Mouse (Mus musculus) midbrain, embryonic 14.5 days (tissue): ENCODE results near the gene Gng4. TPM values are rescaled to one million over a fixed set of nuclear protein-coding genes. Genes with fewer than 3 reads are reported as not detected.

ENCODE experiments used
- ATAC-seq: fragments of 200-750 bp; cut with Nextera tagmentation; 2 replicates; pipeline ENCODE4 v1.8.0; 2017; ENCODE audit warnings: moderate number of reproducible peaks, moderate library complexity; ENCODE audit not compliant: low FRiP score, low TSS enrichment
- DNase-seq: peaks from one replicate; pipeline ENCODE4 v3.0.0-alpha.2; 2015
- H3K27ac ChIP-seq: fragments of 300-500 bp; sonication (generic); replicated peaks from 2 replicates; pipeline ENCODE4 v1.5.1; 2014; ENCODE audit warnings: mild to moderate bottlenecking, low read depth, low read length, moderate library complexity
- H3K27me3 ChIP-seq: fragments of 300-500 bp; sonication (generic); 2 replicates; pipeline ENCODE4 v1.6.1; 2014; ENCODE audit warnings: low read length, control low read depth, mixed read lengths; ENCODE audit not compliant: control insufficient read depth, insufficient read depth
- H3K36me3 ChIP-seq: fragments of 300-500 bp; sonication (generic); 2 replicates; pipeline ENCODE4 v1.6.1; 2014; ENCODE audit warnings: low read length, control low read depth; ENCODE audit not compliant: control insufficient read depth, insufficient read depth
- H3K4me1 ChIP-seq: fragments of 300-500 bp; sonication (generic); 2 replicates; pipeline ENCODE4 v1.6.1; 2014; ENCODE audit warnings: mild to moderate bottlenecking, antibody characterized with exemption, low read length, control low read depth; ENCODE audit not compliant: control insufficient read depth, insufficient read depth
- H3K4me2 ChIP-seq: fragments of 300-500 bp; sonication (generic); 2 replicates; pipeline ENCODE4 v1.6.1; 2014; ENCODE audit warnings: mild to moderate bottlenecking, low read length, moderate library complexity
- H3K4me3 ChIP-seq: fragments of 300-500 bp; sonication (generic); replicated peaks from 2 replicates; pipeline ENCODE4 v1.5.1; 2014; ENCODE audit warnings: low read depth, low read length
- H3K9ac ChIP-seq: fragments of 300-500 bp; sonication (generic); replicated peaks from 2 replicates; pipeline ENCODE4 v1.6.1; 2014; ENCODE audit warnings: mild to moderate bottlenecking, low read length, moderate library complexity
- H3K9me3 ChIP-seq: fragments of 300-500 bp; sonication (generic); 2 replicates; pipeline ENCODE4 v1.6.1; 2016; ENCODE audit warnings: low read length, control low read depth, mixed read lengths; ENCODE audit not compliant: control insufficient read depth
- WGBS: fragments of 180-500 bp; shearing (Covaris S2); extraction: QIAGEN DNeasy Blood & Tissue Kit; methylation state at CpG from one replicate; pipeline ENCODE4 v1.1.7; 2014; 5-methylcytosine and 5-hydroxymethylcytosine counted together
- polyA plus RNA-seq: library from polyadenylated mRNA; unstranded; fragments of >200 nt; fragmentation: Nextera tagmentation; extraction: Ambion mirVana; gene quantifications from 2 replicates; pipeline ENCODE4 v1.2.1, GENCODE M21; 2014

The Gng4 gene
- polyA plus RNA-seq, 1 experiment from 2014 or later: 42.1 TPM

DNA sequence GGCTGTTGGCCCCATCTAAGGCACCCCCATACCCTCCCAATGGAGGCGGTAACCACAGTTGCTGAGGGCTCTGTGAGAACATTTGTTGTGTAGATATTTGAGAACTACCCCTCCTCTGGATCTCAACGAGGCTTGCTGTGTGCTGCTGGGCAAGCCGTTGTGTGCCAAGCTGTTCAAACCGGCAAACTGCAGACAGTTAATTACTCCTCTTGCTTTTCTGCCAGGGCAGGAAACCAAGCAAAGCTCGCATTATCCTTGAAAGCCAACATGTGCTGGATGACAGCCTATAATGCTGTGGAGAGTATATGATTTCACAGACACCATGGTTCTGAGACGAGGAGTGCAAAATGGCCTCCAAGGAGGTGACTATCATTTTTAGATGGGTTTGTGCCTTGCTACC is 42.7 kb downstream of the Gng4 start:
- no peaks in the 10 kb centered on the region for H3K27me3 ChIP-seq
- H3K4me1 ChIP-seq: no peaks in the 10 kb centered on the region
- H3K36me3 ChIP-seq: no peaks in the 10 kb centered on the region
- 89% methylated on average over 6 of the region's 6 CpGs for WGBS
- DNase-seq (no peak), ATAC-seq (no peak)
- H3K4me3 ChIP-seq: no peak overlapping the region
- H3K27ac ChIP-seq: no peak overlapping the region
- H3K9ac ChIP-seq: no peak overlapping the region
- no peaks in the 10 kb centered on the region for H3K9me3 ChIP-seq
- H3K4me2 ChIP-seq: no peak overlapping the region

DNA sequence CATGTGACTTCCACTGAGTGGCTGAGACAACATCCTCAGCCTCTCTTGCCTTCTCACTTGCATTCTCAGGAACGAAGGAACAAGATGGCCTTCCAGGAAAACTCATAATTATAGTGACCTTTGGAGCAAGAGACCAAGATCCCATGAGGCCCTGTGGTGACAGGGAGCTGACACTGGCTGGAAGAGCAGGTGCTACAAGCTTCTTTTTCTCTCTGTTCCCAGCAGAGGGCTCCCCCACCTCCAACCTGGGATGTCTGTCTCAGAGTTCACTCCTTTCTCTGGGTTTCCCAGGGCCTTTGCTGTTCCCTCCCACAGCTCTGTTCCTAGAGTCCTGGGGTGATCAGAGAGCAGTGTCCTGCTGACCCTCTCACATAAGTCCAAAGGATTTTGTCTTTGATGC is 44.3 kb downstream of the Gng4 start:
- H3K9ac ChIP-seq: no peak overlapping the region
- DNase-seq (no peak), ATAC-seq (0 out of 2 replicates have a peak, but pooled peaks have one; percentile 25)
- no peaks in the 10 kb centered on the region for H3K4me1 ChIP-seq
- no peak overlapping the region for H3K27ac ChIP-seq
- H3K4me3 ChIP-seq: no peak overlapping the region
- no peaks in the 10 kb centered on the region for H3K36me3 ChIP-seq
- H3K4me2 ChIP-seq: no peak overlapping the region
- WGBS: 30% methylated on average over 1 of the region's 1 CpGs
- no peaks in the 10 kb centered on the region for H3K9me3 ChIP-seq
- no peaks in the 10 kb centered on the region for H3K27me3 ChIP-seq

DNA sequence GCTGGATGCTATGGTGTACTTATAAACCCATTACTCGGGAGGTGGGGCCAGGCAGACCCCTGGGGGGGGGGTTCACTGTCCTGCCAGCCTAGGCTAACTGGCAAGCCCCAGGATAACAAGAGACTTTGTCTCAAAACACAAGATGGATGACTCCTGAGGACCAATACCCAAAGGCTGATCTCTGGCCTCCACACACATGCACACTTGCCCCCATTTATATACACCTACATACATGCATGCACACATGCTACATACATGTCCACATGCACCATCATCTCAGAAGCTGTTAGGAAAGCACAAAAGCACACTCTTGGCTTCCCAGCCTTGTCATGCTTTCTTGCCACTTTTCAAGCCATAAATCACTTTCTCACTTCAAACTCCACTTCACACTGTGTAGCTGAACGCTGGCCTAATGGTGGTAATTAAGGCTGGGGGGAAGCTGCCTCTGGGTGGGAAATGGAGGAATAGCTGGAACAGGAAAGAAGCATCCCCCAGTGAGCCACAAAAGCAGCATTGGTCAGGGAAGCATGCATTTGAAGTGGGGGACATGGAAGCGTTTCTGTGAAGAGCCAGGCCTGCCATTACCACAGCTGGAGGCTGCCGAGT is 46.7 kb downstream of the Gng4 start:
- Histone ChIP-seq H3K9ac (no peak overlapping the region), H3K36me3 (no peaks in the 10 kb centered on the region), H3K4me1 (no peaks in the 10 kb centered on the region), H3K27me3 (no peaks in the 10 kb centered on the region), H3K9me3 (no peaks in the 10 kb centered on the region), H3K4me2 (no peak overlapping the region), H3K4me3 (no peak overlapping the region), H3K27ac (no peak overlapping the region)
- 61% methylated on average over 4 of the region's 4 CpGs for WGBS
- DNase-seq (no peak), ATAC-seq (no peak)

DNA sequence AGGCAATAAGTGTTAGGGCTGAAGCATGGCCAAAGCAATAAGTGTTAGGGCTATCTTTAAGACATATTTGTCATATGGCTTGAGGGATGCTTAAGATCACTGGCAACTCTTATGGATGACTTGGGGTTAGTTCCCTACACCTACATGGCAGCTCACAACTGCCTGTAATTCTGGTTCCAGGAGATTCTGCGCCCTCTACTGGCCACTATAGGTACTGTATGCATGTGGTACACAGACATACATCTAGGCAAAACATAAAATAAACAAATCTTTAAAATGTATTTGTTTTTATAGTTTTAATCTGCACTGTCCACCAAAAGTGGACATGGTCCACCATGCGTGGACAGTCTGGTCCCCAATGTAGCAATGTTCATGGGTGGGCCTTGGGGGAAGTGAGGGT is 51.3 kb downstream of the Gng4 start:
- DNase-seq (no peak), ATAC-seq (no peak)
- Histone ChIP-seq H3K4me3 (no peak overlapping the region), H3K27ac (no peak overlapping the region), H3K9me3 (0 out of 2 replicates have a peak, but pooled peaks cover 4% of the 10 kb centered on the region), H3K36me3 (no peaks in the 10 kb centered on the region), H3K27me3 (no peaks in the 10 kb centered on the region), H3K4me1 (no peaks in the 10 kb centered on the region), H3K9ac (no peak overlapping the region), H3K4me2 (no peak overlapping the region)
- WGBS: 64% methylated on average over 2 of the region's 2 CpGs

DNA sequence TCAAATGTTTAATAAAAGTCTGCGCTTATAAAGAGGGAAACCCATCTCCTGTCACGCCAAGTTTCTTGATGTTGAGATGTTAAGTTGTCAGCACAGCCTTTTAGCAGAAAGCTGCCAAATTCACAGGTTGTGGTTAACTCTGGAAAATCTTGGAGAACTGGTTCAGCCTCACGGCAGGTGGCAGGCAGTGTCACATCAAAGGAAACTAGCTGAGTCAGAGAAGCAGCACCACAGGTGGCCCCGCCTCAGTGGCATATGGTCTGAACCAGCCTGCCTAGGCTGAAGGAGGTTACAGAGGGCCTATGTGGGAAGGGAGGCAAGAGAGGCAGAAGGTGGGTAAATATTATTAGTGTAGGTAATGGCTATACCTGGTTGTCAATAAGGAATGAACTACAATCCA is 61.2 kb downstream of the Gng4 start:
- no peaks in the 10 kb centered on the region for H3K4me1 ChIP-seq
- H3K9ac ChIP-seq: no peak overlapping the region
- H3K36me3 ChIP-seq: no peaks in the 10 kb centered on the region
- no peak for ATAC-seq
- WGBS: 74% methylated on average over 4 of the region's 4 CpGs
- no peaks in the 10 kb centered on the region for H3K27me3 ChIP-seq
- no peak for DNase-seq
- H3K9me3 ChIP-seq: no peaks in the 10 kb centered on the region
- no peak overlapping the region for H3K4me3 ChIP-seq
- no peak overlapping the region for H3K27ac ChIP-seq
- H3K4me2 ChIP-seq: no peak overlapping the region

DNA sequence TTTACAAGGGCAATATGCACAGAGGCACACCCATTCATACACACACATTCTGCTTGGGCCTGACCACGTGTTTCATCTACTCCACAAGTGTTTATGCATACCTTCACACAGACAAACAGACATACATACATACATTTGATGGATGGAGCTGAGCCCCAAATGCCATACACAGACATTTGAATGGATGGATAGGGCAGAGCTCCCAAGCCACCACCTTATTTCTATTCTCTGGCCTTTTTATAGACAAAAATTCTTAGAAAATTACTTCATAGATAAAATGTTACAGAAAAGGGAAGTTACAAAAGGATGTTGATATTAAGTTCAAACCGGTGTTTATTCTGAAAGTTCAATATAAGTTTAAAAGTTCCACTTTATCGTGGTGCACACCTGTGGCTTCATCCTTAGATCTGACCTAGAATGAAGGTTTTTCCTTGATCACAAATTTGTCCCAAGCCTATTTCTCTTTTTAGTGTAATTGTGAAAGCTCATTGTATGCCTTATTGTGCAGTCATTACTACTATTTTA is 63.3 kb downstream of the Gng4 start:
- H3K4me2 ChIP-seq: no peak overlapping the region
- no peaks in the 10 kb centered on the region for H3K4me1 ChIP-seq
- no peaks in the 10 kb centered on the region for H3K27me3 ChIP-seq
- ATAC-seq (no peak), DNase-seq (no peak)
- no peak overlapping the region for H3K9ac ChIP-seq
- 81% methylated on average over 3 of the region's 3 CpGs for WGBS
- no peaks in the 10 kb centered on the region for H3K9me3 ChIP-seq
- H3K36me3 ChIP-seq: no peaks in the 10 kb centered on the region
- H3K4me3 ChIP-seq: no peak overlapping the region
- no peak overlapping the region for H3K27ac ChIP-seq

DNA sequence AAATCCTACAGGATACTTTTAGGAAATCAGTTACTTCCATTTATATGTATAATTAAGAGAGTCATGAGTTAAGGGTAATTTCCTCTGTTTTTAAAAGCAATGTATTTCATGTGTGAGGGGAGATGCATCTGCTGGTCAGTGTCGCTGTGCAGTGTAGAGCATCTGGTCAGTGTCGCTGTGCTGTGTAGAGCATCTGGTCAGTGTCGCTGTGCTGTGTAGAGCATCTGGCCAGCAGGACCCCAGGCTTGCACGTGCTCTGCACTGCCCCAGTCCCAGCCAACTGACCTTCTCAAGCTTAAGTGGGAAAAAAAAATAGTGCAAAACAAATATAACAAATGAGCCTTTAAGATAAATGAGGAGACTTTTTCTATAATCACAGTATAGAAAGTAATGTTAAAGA is 73.3 kb downstream of the Gng4 start:
- DNase-seq (no peak), ATAC-seq (no peak)
- 82% methylated on average over 4 of the region's 4 CpGs for WGBS
- H3K4me1 ChIP-seq: no peaks in the 10 kb centered on the region
- no peak overlapping the region for H3K27ac ChIP-seq
- no peak overlapping the region for H3K9ac ChIP-seq
- no peak overlapping the region for H3K4me3 ChIP-seq
- H3K4me2 ChIP-seq: no peak overlapping the region
- H3K9me3 ChIP-seq: no peaks in the 10 kb centered on the region
- no peaks in the 10 kb centered on the region for H3K27me3 ChIP-seq
- no peaks in the 10 kb centered on the region for H3K36me3 ChIP-seq

DNA sequence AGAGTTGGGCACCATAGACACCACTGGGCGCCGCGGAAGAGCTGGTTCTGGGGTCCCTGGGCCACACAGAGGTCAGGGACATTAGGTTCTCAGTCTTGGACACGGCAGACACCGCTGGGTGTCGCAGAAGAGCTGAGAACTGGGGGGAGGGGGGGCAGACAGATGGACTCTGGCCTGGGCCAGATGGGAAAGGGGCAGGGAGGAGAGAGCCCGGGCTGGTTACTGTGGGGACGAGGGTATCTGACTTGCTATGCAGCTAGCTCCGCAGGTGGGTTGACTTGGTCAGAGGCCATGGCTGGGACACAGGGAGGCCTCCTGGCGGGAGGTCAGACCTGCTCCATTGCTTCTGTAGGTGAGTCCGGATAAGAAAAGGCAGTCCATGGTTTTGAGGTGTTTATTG is 78.5 kb downstream of the Gng4 start:
- no peak overlapping the region for H3K4me3 ChIP-seq
- H3K27me3 ChIP-seq: no peaks in the 10 kb centered on the region
- H3K27ac ChIP-seq: no peak overlapping the region
- no peak overlapping the region for H3K9ac ChIP-seq
- H3K9me3 ChIP-seq: no peaks in the 10 kb centered on the region
- ATAC-seq (peak; percentile 43; the same call in 1 of the 2 replicates), DNase-seq (no peak)
- H3K4me2 ChIP-seq: no peak overlapping the region
- no peaks in the 10 kb centered on the region for H3K36me3 ChIP-seq
- 47% methylated on average over 11 of the region's 11 CpGs for WGBS
- no peaks in the 10 kb centered on the region for H3K4me1 ChIP-seq

DNA sequence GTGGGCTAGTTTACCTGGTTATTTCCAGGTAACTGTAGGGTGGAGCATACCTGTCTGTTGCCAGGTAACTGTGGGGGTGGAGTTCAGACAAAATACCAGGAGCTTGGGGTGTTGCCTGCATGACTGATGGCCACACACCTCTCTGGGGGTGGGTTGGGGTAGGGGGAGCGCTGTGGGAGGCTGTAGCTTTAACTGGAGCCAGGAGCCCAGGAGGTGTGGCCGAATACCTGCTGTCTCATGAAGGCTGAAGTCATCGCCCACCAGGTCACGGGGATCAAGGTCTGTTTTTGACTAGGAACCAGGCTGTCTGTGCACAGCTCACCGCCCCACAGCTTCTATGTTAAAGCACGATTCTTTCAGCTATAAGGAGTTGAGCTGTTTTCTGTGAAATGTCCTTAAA is 79.1 kb downstream of the Gng4 start:
- Histone ChIP-seq H3K27me3 (no peaks in the 10 kb centered on the region), H3K9me3 (no peaks in the 10 kb centered on the region), H3K4me1 (no peaks in the 10 kb centered on the region), H3K27ac (no peak overlapping the region), H3K36me3 (no peaks in the 10 kb centered on the region), H3K4me3 (no peak overlapping the region), H3K9ac (no peak overlapping the region), H3K4me2 (no peak overlapping the region)
- ATAC-seq (no peak), DNase-seq (no peak)
- WGBS: 54% methylated on average over 6 of the region's 6 CpGs
